Mouse (Mus musculus) left cerebral cortex, adult 2 months (tissue): Measurements from ENCODE around the gene Acvr1. TPM values are rescaled to one million over a fixed set of nuclear protein-coding genes. Genes with fewer than 3 reads are reported as not detected.

Source experiments
- DNase-seq, 2 experiments: peaks; one replicate each; pipeline ENCODE4 v3.0.0; 2021 to 2022; ENCODE audit warnings: low spot score in 2 of 2, mixed read lengths in 1 of 2; ENCODE audit errors: extremely low spot score in 1 of 2
- H3K27ac ChIP-seq: fragments of 200-600 bp; 2 replicates; pipeline ENCODE4 v1.8.1; 2022
- H3K4me3 ChIP-seq: fragments of 200-600 bp; 2 replicates; pipeline ENCODE4 v1.8.1; 2022
- CTCF ChIP-seq: fragments of 200-600 bp; IDR thresholded peaks from 2 replicates; pipeline ENCODE4 v1.8.1; 2022; ENCODE audit warnings: antibody characterized with exemption, mild to moderate bottlenecking, moderate library complexity
- intact Hi-C: fragments of 180-260 bp; cut with DNase I; formaldehyde crosslinking; loops from one replicate; pipeline ENCODE4 v1.15.1; 2025
- total RNA-seq, 2 experiments: library from RNA; stranded (reverse); gene quantifications; 2 replicates each; pipeline ENCODE4 v1.2.3; 2021

Gene Acvr1
- total RNA-seq, 2 experiments from 2014 or later: 32.9 to 36.6 TPM

DNA sequence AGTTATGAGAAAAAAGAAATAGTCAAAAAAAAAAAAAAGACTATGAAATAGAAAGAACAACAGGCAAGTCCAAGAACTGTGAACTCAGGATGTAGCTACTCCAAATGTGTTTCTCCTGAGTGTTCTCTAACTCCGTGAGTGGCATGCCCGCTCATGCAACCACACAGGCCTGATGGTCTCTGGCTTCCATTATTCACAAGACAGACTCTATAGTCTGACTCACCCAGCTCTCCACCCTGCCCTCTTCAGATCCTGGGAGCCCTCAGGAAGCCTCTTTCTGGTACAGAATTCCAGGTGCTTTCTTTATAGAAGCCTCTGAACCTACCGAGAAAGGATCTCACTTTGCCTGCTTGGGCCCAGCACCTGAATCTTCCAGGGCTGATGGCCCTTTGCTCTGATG, 81.3 kb downstream of the Acvr1 start:
- no peak for DNase-seq
- Histone ChIP-seq H3K27ac (no peak overlapping the region), H3K4me3 (no peak overlapping the region)
- TF ChIP-seq CTCF: no peak
- intact Hi-C loops: loop anchor here (2.0 kb wide), 1 partner anchor 81 kb away; the partner anchor contains the start of genes Acvr1 and Upp2

DNA sequence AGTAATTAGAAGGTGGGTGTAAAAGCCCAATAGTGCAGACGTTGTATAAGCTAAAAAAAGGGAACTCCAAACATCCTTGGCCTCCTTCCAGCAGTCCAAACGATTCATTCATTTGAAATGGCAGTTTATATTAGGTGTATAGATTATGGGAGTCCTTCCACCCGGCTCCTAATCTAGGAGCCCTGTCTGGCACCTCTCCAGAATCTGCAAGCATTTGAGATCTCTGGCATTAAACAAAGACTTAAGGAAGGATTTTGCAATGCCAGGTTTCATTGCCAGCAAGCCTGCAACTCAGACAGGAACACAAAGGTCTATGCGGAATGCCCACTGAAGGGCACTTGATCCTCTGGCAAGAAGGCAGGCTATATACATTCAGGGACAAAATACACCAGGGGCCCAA, 81.8 kb downstream of the Acvr1 start:
- H3K4me3 ChIP-seq: no peak overlapping the region
- no peak for DNase-seq
- no peak for TF ChIP-seq CTCF
- no peak overlapping the region for H3K27ac ChIP-seq
- intact Hi-C loops: loop anchor here (2.0 kb wide), 1 partner anchor 82 kb away; the partner anchor contains the start of genes Acvr1 and Upp2

- DNase-seq: no peak
- intact Hi-C loops: loop anchor here (2.0 kb wide), 1 partner anchor 82 kb away; the partner anchor contains the start of genes Acvr1 and Upp2
- Histone ChIP-seq H3K27ac (no peak overlapping the region), H3K4me3 (no peak overlapping the region)
- TF ChIP-seq CTCF: no peak
These were observed 82.5 kb downstream of the Acvr1 start for GRCm38 (mm10) chr2:58484284-58484965.

DNA sequence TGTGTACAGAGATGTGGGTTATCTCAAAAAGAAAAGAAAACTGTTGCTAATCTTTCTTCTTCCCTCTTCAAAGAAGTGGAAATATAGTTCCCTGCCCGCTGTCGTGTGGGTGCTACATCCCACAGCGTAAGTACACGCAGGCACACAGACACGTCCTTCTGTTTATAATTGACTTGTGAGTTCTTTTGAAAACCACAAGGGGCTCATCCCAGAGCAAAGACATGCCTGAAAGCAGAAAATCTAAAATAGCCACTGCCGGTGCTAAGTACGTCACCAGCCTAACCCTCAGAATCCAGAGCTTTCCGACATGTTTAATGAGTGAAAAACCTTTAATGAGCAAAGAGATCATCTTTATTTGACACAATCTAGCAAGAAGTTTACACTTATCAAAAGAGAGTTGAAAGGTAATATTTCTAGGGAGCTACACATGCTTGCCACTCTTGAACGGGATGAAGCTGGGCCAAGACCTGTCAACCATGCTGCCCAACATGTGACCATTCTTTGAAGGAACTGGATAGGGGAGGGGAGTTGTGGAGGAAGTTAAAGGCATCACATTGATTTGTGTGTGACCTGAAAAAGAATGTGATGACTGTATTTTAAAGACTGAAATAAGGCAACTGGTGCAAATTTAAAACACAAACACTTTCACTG, 85.4 kb downstream of the Acvr1 start:
- no peak overlapping the region for H3K4me3 ChIP-seq
- no peak for DNase-seq
- 0 out of 2 replicates have a peak overlapping the region, but pooled peaks have one; percentile 15 for H3K27ac ChIP-seq
- TF ChIP-seq CTCF: no peak; the same call in 1 of the 2 replicates
- intact Hi-C loops: no loop called here

DNA sequence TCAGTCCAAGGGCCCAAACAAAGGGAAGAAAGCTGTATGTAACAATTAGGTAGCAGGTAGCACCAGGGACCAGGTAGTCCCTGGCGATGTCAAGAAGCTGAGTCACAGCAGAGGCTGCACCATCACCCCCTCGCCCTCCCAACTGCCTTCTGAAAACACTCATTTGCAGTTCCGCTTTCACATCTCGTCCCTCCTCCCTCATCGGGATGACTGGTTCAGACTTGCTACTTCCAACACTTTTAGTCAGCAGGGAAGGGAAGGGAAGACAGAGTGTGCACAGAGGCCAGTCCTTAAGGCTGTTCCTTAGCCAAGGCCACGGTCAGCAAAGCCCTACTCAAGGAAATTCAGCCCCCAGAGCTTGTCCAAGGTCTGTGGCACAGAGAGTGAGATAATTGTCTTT, 86.2 kb downstream of the Acvr1 start:
- intact Hi-C loops: no loop called here
- H3K4me3 ChIP-seq: no peak overlapping the region
- TF ChIP-seq CTCF: no peak
- DNase-seq: no peak
- H3K27ac ChIP-seq: no peak overlapping the region

DNA sequence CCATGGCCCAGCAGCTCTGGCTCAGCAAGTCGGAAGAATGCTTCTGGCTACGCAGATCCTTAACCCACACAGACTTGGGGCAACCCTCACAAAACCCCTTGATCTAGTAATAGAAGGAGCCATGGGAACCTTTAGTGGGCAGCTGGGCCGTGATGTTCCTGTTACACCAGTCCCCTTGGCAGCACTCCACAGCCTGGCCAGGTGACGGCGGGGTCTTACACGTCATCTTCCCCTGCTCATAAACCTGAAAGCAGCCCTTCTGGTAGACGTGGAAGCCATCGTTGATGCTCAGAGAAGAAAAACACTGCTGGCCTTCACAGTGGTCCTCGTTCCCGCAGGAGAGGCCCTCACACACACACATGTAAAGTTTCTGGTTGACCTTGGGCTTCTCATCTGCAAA, 87.4 kb downstream of the Acvr1 start:
- no peak overlapping the region for H3K4me3 ChIP-seq
- no peak for TF ChIP-seq CTCF
- DNase-seq: no peak
- no peak overlapping the region for H3K27ac ChIP-seq
- intact Hi-C loops: no loop called here

GRCm38 (mm10) chr2:58478144-58478543, 88.8 kb downstream of the Acvr1 start:
- Histone ChIP-seq H3K27ac (no peak overlapping the region), H3K4me3 (no peak overlapping the region)
- TF ChIP-seq CTCF: no peak
- no peak for DNase-seq
- intact Hi-C loops: no loop called here

DNA sequence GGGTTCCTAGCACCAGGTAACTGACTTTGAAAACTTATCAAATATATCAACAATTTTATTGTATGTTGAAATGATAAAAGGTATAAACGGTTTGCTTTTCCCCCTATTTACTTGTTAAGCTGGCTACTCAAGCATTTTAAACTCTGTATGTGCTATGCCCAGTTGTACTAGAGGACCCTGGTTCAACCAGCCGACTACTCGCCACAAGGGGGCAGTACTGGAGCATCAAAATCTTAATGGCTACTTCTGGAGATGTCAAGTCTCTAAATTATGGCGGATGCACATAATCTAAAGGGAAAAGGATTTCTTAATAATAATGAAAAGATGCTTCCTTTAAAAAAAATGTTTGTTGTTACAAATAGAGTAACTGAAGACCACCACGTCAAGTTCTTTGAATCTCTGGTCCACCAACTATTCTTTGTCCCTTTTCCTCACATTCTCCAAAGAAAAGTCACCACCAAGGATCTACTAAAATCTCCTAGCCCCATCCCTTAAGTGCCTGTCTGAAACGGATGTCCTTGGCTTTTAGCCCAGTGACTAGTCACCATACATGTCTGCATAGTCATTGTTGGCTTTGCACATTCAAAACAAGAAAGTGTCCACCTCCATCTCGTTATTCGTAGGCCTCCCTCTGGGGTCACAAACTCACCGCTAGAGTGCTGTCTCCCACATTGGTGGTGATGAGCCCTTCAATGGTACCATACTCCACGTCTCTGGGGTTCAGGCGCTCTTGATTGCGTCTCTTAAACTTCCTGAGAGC, 89.8 kb downstream of the Acvr1 start:
- peak; percentile 85 for TF ChIP-seq CTCF
- no peak overlapping the region for H3K4me3 ChIP-seq
- no peak overlapping the region for H3K27ac ChIP-seq
- intact Hi-C loops: loop anchor here (1.0 kb wide), 3 partner anchors 88 to 191 kb away; no protein-coding TSS in a partner anchor
- peak; percentile 79 to 83 for DNase-seq

DNA sequence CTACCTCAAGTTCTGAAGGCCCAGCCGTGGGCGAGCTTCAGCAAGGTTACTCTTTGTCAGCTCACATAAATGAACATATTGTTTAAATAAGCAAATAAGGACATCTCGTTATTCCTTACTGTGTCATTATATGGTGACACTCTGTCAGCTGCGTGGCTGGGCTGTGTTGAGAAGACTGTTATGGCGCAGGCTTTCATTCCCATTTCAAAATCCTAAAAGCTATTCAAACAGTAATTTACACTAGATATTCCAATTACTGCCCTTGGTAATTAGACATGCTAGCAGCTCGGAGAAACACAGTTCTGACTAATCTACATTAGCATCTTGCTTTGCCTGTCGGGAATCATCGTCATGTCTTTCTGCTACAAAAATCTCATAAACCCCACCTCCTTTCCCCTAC, 91.4 kb downstream of the Acvr1 start:
- no peak for DNase-seq
- Histone ChIP-seq H3K4me3 (no peak overlapping the region), H3K27ac (no peak overlapping the region)
- TF ChIP-seq CTCF: no peak
- intact Hi-C loops: no loop called here

- intact Hi-C loops: no loop called here
- H3K4me3 ChIP-seq: no peak overlapping the region
- TF ChIP-seq CTCF: no peak
- H3K27ac ChIP-seq: no peak overlapping the region
- DNase-seq: no peak
These were observed 96.7 kb downstream of the Acvr1 start for GRCm38 (mm10) chr2:58470290-58470689.

GRCm38 (mm10) chr2:58469816-58470215, 97.1 kb downstream of the Acvr1 start, which contains the start of gene Gm17409:
Gene Gm17409, plus strand, starts transcription at chr2:58470116.
- intact Hi-C loops: no loop called here
- Histone ChIP-seq H3K4me3 (no peak within 1 kb of the TSS), H3K27ac (no peak within 1 kb of the TSS)
- no peak for TF ChIP-seq CTCF
- DNase-seq: no peak
